ENCODE assay signal across 1 mouse cellular context in the genomic region with DNA sequence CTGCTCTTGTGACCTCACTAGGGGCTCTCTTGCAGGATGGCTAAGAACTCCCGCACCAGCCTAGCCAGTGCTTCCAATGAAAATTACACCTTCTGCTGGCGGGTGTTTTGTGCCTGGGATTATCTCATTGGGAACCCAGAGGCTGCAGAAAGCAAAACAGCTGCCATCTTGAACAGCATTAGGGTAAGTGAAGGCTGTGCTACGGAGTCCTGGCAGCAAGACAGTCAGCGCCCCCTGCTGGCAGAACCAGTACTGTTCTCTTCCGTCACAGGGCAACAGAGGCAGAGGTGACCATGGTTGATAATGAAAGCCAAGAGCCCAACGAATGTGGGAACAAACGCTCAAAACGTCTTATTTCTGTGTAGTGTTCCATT.
TF ChIP-seq lines count a peak whose summit lies in the region.

No protein-coding gene starts in this region.

TF ChIP-seq in CH12.LX, 34 proteins besides CTCF, POLR2A, EP300 and RAD21 (continued from another document):
- TF ChIP-seq MAZ (IDR thresholded peaks at IDR 0.05; ENCODE audit: low read depth, low read length) (no peak), CHD1 (IDR thresholded peaks at IDR 0.05; ENCODE audit: low read depth, low read length) (no peak), ZC3H11A (IDR thresholded peaks at IDR 0.05; ENCODE audit: low read depth, low read length) (no peak; the same call in 1 of the 2 replicates), SIN3A (IDR thresholded peaks at IDR 0.05; ENCODE audit: low read length) (peak; percentile 29; the same call in 1 of the 2 replicates), ETS1 (conservative IDR thresholded peaks at IDR 0.05; ENCODE audit: low read depth, low read length) (no peak), GABPA (IDR thresholded peaks at IDR 0.05; ENCODE audit: insufficient replicate concordance, low read depth, low read length) (no peak), TCF12 (IDR thresholded peaks at IDR 0.05; ENCODE audit: low read depth, low read length) (peak; percentile 71; the same call in 1 of the 2 replicates), RCOR1 (conservative IDR thresholded peaks at IDR 0.05; ENCODE audit: low read depth, low read length) (no peak), MYC (IDR thresholded peaks at IDR 0.05; ENCODE audit: low read depth, low read length) (no peak), IRF4 (IDR thresholded peaks at IDR 0.05; ENCODE audit: low read depth, low read length) (peak; percentile 50), MXI1 (IDR thresholded peaks at IDR 0.05; ENCODE audit: low read depth, low read length) (0 out of 2 replicates have a peak, but pooled peaks have one; percentile 55), UBTF (IDR thresholded peaks at IDR 0.05; ENCODE audit: low read depth, low read length) (no peak), NELFE (IDR thresholded peaks at IDR 0.05; ENCODE audit: low read depth, low read length) (peak; percentile 42; the same call in 1 of the 2 replicates), USF1 (IDR thresholded peaks at IDR 0.05; ENCODE audit: low read depth, low read length) (no peak), ZKSCAN1 (IDR thresholded peaks at IDR 0.05; ENCODE audit: borderline replicate concordance, low read depth, low read length) (no peak), TBP (conservative IDR thresholded peaks at IDR 0.05; ENCODE audit: low read depth, low read length) (0 out of 2 replicates have a peak, but pooled peaks have one; percentile 55), PAX5 (IDR thresholded peaks at IDR 0.05; ENCODE audit: low read length) (no peak), MEF2A (IDR thresholded peaks at IDR 0.05; ENCODE audit: borderline replicate concordance, low read depth, low read length) (peak; percentile 30; the same call in 1 of the 2 replicates), HCFC1 (IDR thresholded peaks at IDR 0.05; ENCODE audit: low read depth, low read length) (peak; percentile 32), JUND (conservative IDR thresholded peaks at IDR 0.05; ENCODE audit: low read depth, low read length) (no peak), POLR2AphosphoS2 (IDR thresholded peaks at IDR 0.05; ENCODE audit: low read depth, low read length) (no peak), MAFK (IDR thresholded peaks at IDR 0.05; ENCODE audit: insufficient replicate concordance, low read length) (no peak), USF2 (conservative IDR thresholded peaks at IDR 0.05; ENCODE audit: low read depth, low read length) (no peak), JUN (IDR thresholded peaks at IDR 0.05; ENCODE audit: insufficient read depth, low read depth, low read length) (no peak), ELF1 (IDR thresholded peaks at IDR 0.05; ENCODE audit: low read depth, low read length) (peak; percentile 73)
